Mouse (Mus musculus) spleen, postnatal 14 days (tissue): ENCODE data around the gene Cacna1d.

ENCODE experiments used
- DNase-seq, 2 experiments: peaks; one replicate each; pipeline ENCODE4 v3.0.0; 2021 to 2022; ENCODE audit warnings: low spot score in 2 of 2

Gene Cacna1d

DNA sequence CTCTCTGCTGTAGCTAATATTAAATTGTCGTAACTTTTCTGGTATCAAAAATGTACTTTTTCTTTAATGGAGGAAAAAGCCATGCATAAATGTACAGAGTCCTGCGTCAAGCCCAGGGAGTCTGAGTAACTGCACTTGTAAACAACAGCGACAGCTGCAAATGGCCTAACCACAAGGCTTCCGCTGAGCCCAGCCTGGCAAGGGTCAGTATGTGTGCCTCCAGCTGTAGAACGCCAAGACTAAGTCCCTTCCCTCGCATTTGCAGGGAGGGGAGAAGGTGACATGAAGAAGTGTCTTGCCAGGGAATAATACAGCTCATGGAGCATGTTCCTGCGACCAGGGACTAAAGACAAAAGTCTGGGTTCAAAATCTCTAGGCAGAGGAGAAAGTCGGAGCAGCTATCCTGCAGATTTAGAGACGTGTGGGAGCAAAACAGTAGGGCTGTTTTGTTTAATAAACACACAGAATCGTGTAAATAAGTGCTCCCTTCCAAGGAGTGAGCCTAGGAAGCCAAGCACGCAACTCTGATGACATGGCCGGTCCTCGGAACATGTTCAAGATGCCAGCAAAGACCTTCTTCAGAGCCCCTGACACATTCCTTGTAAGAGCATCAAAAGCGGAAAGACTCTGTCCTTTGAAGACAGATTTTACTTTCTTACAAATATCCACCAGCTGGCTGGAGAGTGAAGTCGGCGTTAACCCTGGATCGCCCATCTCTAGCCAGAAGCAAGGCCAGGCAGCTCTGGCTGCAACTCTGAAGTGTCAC, 160.7 kb downstream of the Cacna1d start:
- no peak for DNase-seq

GRCm38 (mm10) chr14:30329109-30329508, 162.1 kb downstream of the Cacna1d start:
- DNase-seq, result no peak

DNA sequence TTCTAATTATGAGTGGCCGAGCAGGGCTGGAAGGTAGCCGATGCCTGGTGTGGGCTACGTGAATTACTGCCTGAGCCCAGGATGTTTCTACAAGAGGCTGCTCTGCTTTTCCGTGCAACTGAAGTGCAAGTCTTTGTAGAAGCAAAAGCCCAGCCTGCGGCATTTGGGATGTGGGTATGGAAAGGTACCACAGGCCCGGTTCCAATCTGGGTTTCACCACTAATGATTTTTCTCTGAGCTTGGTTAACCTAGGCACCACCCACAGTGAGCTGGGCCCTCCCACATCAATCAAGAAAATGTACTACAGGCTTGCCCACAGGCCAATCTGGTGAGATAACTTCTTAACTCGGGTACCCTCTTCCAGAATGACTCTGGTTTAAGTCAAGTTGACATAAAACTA, 163.8 kb downstream of the Cacna1d start:
- no peak for DNase-seq

- DNase-seq, result no peak
Observed at GRCm38 (mm10) chr14:30327051-30327450, 164.2 kb downstream of the Cacna1d start.

- DNase-seq, result no peak
Observed at GRCm38 (mm10) chr14:30326226-30326625, 165.0 kb downstream of the Cacna1d start.

GRCm38 (mm10) chr14:30324994-30325393, 166.3 kb downstream of the Cacna1d start:
- DNase-seq, result no peak

DNA sequence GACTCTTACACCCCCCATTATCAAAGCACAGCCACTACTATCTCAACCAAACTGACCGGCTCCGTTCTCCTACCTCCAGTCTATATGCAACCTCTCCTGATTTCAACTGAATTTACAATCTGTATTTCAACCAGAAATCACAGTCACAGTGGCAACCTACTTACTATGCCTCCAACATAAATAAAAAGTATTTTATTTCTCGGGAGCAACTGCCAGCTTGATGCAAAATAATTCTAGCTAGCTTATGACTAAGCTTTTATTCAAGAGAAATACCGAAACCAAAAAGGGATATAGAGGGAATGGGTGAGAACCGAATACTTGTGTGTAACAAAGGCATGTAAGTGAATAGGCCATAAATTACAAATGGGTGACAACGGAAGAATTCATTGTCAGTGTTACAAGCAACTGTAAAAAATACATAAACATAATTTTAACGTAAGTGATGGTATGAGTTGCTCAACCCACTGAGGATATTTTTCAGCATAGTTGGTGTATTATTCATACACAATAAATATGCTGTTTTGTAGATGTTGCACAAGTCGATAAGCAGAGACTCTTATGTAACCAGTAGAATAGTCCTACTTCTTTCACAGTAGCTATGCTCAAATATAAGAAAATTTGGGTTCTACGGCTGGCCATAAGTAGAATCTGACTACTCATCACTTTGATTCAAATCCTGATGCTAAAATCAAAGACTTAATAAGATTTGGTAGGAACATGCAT, 172.4 kb downstream of the Cacna1d start:
- DNase-seq, result no peak

- DNase-seq, result no peak
Observed at GRCm38 (mm10) chr14:30318293-30318692, 173.0 kb downstream of the Cacna1d start.

- DNase-seq, result no peak
Observed at GRCm38 (mm10) chr14:30317616-30318015, 173.6 kb downstream of the Cacna1d start.

DNA sequence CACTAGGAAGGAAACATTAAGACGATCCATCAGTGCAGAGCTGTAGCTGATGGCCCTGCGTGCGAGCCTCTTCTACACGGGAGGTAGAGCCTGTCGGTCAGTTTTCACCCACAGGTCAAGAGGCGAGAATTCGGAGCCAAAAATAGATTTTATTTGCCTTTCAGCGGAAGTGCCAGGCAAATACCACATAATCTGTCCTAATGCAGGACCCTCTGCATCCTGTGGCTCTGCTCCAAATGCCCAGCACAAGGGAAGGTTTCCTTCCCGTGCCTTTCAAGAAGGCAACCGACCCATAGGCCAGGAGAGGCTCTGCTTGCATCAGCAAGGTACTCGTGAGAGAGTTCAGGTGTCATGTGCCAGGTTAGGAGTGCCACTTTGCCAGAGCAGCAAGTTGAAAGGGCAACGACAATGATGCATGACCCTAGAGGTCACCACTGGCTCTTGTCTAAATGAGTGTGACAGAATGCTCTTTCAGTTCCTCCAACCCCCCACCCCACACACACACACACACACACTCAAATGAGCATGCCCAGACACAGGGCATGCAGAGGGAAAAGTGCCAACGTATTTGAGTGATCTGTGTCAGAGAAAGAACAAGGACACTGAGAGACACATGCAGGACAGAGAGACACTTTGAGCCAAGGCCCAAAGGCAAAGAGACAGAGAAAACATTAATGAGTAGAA, 179.9 kb downstream of the Cacna1d start:
- DNase-seq, result no peak

DNA sequence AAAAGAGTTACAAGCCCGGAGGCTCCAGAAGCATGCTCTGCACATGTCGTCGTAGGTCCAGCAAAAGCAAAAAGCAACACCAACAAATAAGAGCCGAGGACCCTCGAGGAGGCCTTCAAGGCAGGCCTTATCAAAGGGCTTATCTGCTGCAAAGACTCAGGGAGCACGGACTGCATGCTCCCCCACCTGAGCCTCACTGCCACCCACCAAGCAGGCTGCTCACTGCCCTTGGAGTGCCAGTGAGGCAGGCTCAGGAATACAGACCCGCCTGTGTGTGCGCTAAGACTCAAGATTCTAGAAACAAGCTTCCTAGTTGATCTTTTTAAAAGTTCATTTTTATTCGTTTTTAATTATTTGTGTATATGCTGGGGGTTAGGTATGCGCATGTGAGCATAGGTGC, 181.0 kb downstream of the Cacna1d start:
- no peak for DNase-seq

DNA sequence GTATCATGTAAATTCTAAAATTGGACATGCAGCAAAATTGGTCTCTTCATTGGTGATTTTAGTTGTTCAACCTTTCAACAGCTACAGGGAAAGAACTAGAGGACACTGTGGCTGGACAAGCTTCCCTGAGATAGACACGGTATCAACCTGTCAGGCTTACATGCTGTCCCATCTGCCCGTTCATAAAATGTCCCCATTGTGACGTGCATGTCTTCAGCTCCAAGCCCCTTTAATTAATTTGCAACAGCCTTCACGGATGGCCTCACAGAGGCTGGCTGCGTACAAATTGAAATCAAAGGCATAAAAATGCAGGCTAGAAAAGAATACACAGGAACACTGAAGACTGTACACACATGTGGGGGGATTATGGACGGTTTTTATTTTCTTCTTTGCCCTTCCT, 185.0 kb downstream of the Cacna1d start:
- DNase-seq, result no peak

GRCm38 (mm10) chr14:30299946-30300345, 191.3 kb downstream of the Cacna1d start:
- no peak for DNase-seq

DNA sequence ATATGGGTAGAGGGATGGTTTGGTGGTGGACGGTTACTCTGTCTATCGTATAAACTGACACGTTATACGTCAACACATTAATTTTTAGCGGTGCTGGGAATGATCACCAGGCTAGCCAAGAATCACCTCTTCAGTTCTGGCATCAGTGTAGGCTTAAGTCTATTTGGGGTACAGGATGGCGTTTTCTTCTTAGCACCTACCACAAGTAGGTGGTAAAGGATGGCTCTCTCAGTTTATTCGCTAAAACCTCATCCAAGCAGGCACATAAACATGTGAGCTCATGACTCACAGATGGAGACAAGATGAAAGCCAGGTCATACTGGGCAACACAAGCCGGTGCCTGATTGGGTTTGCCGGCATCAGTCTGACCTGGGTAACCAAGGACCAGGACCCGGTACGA, 193.8 kb downstream of the Cacna1d start:
- DNase-seq, result no peak

DNA sequence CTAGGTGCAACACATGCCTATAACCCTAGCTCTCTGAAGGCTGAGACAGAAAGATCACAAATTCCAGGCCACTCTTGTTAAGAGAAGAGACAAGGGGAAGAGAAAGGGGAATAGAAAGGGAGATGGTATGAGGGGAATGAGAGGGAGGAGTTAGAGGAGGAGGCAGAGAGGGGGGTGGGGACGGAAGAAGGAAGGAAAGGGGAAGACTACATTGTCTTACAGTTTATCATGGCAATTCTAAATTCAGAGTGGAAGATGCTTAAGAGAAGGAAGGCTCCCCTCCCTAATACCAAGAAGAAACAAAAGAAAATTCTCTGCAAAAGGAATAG, 199.2 kb downstream of the Cacna1d start:
- DNase-seq, result no peak

GRCm38 (mm10) chr14:30291389-30292134, 199.7 kb downstream of the Cacna1d start:
- DNase-seq, result peak in 1 of 2 experiments; percentile 27

DNA sequence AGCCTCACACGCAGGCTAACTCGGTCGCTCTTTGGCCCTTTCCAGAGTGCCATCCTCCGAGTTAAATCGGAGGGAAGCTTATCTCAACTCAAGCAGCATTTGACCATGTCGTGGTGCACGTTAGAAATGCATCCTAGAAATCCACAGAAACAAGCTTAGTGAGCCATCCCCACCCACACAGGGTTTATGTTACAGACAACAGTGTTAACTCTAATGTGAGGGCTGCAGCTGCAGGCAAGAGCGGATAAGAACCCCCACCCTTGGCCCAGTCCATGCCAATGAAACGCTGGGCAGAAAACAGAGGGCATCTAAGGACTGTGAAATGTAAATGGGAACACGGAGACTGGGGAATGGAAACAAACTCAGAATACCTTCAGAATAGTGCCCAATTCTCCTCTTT, 206.8 kb downstream of the Cacna1d start:
- no peak for DNase-seq

DNA sequence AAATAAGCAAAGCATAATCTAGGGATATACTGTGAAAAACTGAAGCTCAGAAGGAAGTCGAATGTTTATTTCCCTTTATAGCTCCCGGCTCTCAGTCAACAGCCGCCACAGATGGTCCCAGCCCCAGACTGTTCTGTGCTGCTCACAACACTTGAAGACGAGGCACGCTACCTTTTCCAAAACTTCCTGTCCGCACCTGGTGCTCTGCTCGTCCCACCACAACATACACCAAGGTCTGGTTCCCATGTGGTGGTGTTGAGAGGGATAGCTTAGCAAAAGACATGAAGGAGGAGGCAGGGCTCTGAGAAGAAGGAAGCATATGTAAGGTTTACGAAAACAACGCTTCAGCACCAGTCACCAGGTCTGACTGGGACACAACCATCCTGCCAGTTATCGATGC, 207.2 kb downstream of the Cacna1d start:
- DNase-seq, result no peak

DNA sequence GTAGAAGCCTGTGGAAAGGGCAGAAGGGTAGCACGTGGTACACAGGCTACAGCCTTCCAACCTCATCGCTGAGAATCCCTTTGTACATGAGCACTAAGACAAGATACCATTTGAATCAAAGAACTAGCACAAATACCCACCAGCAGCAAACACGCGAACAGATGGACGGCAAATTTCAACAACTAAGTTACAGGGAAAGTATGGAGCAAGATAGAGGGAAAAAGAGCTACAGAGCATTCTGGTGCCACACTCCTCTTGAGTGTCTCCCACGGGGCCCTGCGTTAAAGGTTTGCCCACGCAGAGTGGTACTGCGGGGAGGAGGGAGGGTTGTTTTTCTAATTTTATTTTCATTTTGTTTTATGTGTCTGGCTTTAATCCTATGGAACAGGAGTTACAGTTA, 215.7 kb downstream of the Cacna1d start:
- no peak for DNase-seq

- DNase-seq, result no peak
Observed at GRCm38 (mm10) chr14:30272976-30273375, 218.3 kb downstream of the Cacna1d start.

DNA sequence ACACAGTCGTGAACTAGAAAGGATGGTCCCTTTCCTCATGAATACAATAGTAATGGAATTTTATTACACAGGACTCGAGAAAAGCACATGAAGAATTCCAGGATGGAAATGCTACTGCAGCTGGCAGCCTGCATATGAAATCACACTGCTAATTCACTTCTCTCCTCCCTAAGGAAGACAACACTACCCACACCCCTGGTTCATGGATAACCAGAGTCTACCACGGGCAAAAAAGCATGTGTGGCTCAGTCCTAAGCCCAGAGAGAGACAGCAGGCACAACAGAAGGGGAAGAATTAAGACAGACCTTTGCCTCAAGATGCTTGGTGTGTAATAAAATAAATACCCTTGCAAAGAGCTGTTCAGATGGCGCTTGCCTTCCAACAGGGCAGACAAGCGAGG, 218.7 kb downstream of the Cacna1d start:
- DNase-seq, result no peak

DNA sequence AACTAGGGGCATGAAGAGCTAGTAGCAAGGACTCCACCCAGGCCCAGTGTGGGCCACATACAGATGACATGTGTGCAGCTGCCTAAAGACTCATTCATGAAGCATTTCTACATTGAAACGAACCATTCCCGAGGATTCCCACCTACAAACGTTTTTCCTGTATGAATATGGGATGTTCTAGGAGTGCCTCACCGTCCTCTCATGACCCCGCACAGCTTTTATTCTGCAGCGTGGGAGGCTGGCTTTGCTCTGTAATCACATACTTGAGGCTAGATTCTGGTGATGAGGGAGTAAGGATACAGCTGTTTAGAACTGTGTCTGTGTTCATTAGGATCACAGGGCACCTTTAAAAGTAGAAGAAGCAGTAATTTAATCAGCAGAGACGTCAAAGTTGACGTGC, 219.4 kb downstream of the Cacna1d start:
- DNase-seq, result no peak
